Mouse (Mus musculus) cerebellum, postnatal 4 days (tissue): ENCODE results near the gene March9.

ENCODE experiments used
- DNase-seq, 2 experiments: peaks; one replicate each; pipeline ENCODE4 v3.0.0; 2022; ENCODE audit warnings: low spot score in 2 of 2, mixed read lengths in 1 of 2

Gene March9

DNA sequence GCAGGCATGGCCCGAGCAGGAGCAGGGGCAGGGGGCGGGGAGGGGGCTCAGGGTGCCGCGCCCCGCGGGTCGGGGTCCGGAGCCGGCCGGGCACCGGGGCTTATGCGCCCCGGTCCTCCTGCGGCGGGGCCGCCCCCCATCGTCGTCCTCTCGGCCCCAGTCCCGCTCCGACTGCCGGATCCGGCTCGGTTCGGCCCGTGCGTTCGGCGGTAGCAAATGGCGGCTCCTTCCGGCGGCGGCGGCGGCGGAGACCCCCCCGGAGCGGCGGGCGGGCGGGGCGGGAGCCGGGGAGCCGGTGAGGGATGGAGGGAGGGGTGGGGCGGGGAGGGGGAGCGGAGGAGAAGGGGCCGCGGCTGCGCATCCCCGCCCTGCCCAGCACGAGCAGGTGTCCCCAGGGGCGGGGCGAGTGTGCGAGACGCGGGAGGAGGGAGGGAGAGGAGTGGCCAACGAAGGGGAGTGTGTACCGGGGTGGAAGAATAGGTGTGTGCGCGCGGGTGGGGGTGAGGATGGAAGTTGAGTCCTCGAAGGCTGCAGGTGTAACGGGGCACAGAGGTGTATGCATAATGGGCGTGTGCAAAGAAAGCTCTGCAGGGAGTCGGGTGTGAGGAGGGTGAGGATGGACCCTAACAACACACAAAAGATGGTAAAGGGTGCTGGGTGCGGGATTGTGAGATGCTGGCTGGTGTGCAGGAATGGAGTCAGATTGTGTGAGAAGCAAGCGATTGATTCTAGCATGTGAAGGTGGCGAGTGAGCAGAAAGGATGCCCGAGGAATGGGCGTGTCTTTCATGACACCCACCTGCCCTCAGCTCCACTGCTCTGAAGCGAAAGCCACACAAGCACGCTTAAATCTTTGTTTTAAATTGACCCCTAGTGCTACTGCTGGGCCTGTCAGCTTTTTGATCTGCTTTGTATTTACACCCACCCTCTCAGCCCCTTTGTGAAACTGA lies at the start of gene March9:
Gene March9 (minus strand): TSS at position 217 of the 949 bp plus-strand sequence.
- peak in 1 of 2 experiments; percentile 72 for DNase-seq

DNA sequence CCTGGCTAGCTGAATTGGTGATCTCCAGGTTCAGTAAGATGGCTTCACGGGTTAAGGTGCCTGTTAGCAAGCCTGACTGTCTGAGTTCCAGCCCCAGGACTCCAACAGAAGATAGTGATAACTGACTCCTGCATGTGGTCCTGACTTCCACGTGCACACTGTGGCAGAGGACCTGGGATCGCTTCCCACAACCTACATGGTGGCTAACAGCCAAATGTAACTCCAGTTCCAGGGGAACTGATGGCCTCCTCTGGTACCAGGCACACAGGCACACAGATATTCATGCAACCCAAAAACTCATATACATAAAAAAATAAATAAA lies 48.2 kb upstream of the March9 start:
- DNase-seq, result no peak

DNA sequence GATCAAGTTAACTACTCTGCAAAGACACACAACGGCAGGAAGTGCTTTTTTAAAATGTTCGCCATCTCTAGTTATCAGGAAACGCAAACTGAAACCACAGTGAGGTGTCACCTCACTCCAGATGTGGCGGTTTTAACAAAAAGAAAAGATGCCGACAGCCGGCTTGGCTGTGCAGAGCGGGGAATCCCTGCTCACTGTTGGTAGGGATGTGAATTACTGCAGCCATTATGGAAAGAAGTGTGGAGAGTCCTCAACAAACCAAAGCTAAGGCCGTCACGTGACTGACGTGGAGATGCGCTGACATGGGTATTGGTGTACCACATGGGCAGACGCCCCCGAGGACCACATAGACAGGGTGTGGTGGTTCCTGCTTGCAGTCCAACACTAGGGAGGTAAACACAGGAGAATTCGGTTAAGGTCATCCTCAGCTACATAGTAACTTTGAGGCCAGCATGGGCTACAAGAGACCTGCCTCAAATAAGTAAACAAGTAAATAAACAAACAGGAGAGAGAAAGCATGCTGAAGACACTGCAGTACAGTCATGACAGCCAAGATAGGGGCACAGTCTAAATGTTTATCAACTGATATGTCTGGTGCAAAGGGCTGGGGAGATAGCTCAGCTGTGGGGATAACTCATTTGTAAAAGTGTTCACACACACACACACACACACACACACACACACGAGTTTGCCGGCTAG lies 47.7 kb upstream of the March9 start:
- no peak for DNase-seq

DNA sequence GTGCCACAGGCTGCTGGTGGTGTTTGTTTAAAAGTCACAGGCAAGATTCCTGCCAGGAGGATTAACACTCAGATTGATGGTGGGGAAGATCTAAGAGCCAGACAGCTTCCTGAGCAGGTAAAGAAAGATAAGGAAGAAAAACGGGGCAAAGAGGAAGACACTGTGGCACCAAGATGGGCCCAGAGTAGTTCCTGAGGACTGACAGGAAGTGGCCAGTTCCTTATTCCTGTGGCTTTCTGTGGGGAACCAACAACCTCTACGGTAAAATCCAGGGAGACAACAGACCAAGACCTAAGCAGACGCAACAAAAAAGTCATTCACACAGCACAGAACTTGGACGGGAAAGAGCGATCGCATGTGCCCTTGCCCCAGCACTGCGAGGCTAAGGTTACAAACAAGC lies 43.6 kb upstream of the March9 start:
- DNase-seq, result no peak

DNA sequence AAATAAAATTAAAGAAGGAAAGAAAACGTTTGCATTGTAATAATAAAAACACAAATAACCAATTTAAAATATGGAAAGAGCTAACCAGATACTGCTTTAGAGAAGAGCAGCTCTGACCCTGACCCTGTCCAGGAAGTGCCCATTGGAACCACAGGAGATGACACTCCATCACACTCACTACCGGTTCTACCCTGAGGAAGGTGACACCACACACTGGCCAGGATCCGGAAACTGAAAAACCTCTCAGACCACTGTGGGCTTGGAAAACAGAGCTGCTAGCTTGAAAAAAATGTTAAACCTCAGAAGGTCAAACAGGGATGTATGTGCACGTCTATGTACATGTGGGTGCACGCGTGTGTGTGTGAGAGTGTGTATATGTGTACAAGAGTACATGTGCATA lies 41.2 kb upstream of the March9 start:
- DNase-seq, result no peak

GRCm38 (mm10) chr10:127100414-127100813 lies 40.4 kb upstream of the March9 start:
- no peak for DNase-seq

GRCm38 (mm10) chr10:127099868-127100267 lies 39.9 kb upstream of the March9 start:
- DNase-seq, result no peak

GRCm38 (mm10) chr10:127099191-127099590 lies 39.2 kb upstream of the March9 start:
- DNase-seq, result no peak

DNA sequence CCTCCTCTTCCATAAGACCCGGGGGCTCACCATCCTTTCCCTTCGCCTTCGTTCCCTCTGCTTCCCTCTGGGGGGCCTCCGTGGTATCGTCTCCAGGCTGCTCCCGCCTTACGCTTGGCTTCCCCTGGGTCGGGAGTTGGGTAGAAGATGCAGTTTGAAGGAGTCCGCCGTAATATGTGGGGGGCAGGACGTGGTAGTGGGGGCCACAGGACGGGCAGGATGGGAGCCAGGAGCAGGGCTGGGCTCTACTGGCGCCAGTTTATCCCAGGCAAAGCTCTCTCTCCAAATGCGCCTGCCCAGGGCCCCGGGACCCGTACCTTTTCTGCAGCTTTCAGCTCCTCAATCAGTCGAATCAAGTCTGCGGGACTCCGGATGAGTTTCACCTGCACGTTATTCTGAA lies 38.5 kb upstream of the March9 start:
- no peak for DNase-seq

DNA sequence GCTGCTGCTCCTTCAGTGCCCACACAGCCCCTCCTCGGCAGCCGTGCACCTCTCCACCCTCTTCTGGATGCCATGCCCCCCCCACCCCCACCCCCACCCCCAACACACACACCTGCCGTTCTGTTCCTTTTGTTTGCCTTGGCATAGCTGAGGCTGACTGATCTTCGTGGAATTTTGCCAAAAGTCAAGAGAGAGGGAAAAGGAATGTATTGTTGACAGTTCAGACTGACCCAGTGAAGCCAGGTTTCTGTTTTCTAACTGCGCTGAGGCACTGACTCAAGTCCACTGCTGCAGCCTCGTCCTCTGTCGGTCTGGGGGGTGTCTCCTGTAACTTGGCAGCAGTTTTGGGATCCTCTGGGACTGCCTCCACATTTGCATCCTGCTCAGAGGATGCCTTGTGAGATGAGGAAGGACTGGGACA lies 34.4 kb upstream of the March9 start:
- DNase-seq, result no peak

- DNase-seq, result no peak
Observed at GRCm38 (mm10) chr10:127092742-127093141, 32.8 kb upstream of the March9 start.

DNA sequence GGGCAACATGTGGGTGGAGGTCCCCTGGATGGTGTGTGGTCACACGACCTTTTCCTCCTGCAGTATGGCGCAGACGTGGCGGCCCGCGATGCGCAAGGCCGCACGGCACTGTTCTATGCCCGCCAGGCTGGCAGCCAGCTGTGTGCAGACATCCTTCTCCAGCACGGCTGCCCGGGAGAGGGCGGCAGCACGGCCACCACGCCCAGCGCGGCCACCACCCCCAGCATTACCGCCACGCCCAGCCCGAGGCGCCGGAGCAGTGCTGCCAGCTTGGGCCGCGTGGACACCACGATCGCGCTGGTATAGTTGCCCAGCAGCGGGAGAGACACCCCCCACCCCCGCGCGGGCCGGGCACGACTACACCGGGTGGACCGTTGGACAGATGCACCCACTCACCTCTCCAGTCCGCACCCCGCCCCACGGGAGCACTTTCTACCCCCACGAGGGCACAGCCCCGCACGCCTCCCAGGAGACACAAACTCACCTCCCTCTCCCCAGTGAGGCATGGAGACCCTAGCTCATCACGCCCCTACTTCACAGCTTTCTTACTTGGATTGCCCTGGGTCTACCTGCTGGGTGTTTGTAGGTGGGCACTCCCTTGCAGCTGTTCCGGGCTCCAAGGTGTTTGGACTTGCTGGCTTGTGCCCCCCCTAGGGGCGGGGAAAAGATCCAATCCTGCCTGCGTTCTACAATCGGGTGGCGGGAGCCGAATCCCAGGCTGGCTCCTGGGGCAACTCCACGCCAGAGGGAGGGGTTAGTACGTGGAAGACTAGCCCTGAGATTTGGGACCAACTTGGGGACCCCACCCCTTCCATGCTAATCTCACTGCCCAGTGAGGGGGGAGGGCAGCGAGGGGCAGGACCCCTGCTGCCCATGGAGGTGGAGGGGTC lies 31.8 kb upstream of the March9 start:
- no peak for DNase-seq

GRCm38 (mm10) chr10:127090560-127091411 lies 30.8 kb upstream of the March9 start:
- no peak for DNase-seq

GRCm38 (mm10) chr10:127085633-127086032 lies 25.6 kb upstream of the March9 start:
- no peak for DNase-seq

DNA sequence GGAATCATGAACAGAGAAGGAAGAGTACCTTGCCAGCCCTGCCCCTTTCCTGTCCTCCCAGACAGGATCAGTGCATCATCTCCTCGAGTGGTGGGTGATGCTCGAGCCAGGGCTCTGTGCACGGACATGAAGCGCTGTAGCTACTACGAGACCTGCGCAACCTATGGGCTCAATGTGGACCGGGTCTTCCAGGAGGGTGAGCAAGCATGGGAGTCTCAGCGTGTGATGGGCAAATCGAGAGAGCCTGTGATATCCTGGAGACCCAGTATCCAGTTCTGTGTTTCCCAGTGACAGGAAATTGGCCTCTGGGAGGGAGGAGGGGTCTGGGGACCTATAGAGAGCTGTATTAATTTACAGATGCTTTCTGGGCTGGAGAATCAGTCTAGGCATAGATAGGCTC lies 25.1 kb upstream of the March9 start:
- DNase-seq, result no peak

DNA sequence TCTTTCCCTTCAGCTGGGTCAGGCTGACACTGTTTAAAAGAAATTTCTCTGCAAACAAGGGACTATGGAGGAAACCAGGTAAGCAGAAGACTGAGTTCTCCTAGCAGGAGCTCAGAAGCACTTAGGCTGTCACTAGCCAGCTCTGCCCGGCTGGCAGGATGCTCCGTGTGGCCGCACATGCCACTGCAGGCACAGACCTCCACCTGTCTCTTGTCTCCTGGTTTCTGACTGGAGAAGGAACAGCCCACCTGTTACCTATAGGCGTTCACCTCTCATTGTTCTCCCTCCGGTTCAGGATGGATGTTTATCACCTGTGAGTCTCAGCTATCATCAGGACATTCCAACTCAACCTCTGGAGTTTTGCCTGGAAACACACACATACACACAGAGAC lies 23.9 kb upstream of the March9 start:
- DNase-seq, result no peak

DNA sequence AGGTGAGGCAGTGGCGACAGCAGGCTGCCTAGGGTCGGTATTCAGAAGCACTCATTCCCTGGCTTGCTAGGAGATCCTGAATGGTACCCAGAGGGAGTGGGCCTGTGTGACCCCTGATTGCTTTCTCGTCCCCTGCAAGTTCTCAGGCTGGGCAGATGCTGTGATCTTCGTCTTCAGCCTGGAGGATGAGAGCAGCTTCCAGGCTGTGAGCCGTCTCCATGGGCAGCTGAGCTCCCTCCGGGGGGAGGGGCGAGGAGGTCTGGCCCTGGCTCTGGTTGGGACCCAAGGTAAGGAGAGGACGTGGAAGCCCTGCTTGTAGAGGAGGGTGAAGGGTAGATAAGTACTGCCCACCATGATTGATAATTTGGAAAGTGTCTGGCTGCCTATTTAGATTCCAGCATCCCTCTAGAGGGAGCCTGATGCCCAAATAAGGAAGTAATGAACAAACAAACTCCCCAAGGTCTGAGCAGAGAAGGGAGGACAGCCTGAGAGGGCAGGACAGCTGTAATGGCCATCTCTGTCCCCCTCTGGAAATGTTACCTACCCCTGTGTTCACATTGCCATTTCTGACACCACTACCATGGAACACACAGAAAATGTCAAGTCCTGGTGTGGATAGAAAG lies 23.4 kb upstream of the March9 start:
- DNase-seq, result no peak

- no peak for DNase-seq
Observed at GRCm38 (mm10) chr10:127081996-127082620, 22.1 kb upstream of the March9 start.

DNA sequence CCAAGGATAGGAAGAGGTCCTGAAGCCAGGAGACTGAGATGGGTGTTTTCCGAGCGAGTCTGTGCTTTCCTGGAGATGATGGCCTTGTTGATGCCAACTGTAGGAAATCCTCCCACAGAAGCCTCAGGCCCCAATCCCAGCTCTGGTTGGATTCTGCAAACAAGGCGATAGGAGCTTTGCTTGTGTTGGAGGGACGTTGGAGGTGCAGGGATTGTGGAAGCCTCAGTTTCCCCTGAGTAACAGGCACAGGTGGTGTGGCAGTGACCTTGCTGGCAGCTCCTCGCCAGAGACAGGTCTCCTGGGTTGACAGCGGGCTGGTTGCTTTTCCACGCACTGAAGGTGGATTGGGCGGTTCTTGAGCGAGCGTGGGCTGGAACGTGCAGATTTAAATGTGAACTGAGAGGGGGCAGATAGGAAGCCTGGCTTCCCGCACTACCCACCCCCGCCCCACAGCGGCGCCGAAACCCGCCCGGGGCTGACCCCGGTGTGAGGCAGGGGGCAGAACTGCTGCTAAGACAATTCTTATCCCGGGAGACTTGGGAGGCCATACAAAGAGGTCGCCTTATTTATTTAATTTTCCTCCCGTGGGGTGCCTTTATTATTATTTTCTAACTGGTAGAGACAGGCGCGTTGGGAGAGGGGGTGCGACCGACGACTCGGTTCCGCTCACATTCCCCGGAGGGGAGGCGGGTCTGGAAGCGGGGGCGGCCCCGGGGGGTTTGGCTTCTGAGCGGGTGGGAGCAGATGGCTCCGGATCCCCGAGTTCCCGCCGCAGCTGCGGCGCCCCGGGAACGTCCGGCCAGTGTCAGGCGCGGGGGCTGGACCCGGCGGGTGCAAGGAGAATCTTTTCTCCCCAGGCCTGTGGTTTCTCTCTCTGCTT lies 21.2 kb upstream of the March9 start:
- DNase-seq, result no peak
